Mouse (Mus musculus) hindbrain, embryonic 15.5 days (tissue): ENCODE data around the gene Apol8. TPM values are rescaled to one million over a fixed set of nuclear protein-coding genes. Genes with fewer than 3 reads are reported as not detected.

Source experiments
- ATAC-seq: fragments of 200-750 bp; cut with Nextera tagmentation; 2 replicates; pipeline ENCODE4 v1.8.0; 2017; ENCODE audit warnings: low read depth, moderate number of reproducible peaks, moderate TSS enrichment; ENCODE audit not compliant: low FRiP score
- H3K27ac ChIP-seq: fragments of 300-500 bp; sonication (generic); replicated peaks from 2 replicates; pipeline ENCODE4 v1.5.1; 2015; ENCODE audit warnings: mild to moderate bottlenecking, inconsistent platforms
- H3K27me3 ChIP-seq: fragments of 300-500 bp; sonication (generic); 2 replicates; pipeline ENCODE4 v1.6.1; 2015; ENCODE audit warnings: control low read depth, inconsistent platforms
- H3K36me3 ChIP-seq: fragments of 300-500 bp; sonication (generic); 2 replicates; pipeline ENCODE4 v1.6.1; 2015; ENCODE audit warnings: control low read depth, inconsistent platforms
- H3K4me1 ChIP-seq: fragments of 300-500 bp; sonication (generic); replicated peaks from 2 replicates; pipeline ENCODE4 v1.6.1; 2015; ENCODE audit warnings: control low read depth, inconsistent platforms
- H3K4me2 ChIP-seq: fragments of 300-500 bp; sonication (generic); 2 replicates; pipeline ENCODE4 v1.6.1; 2015; ENCODE audit warnings: moderate library complexity, mild to moderate bottlenecking, inconsistent platforms
- H3K4me3 ChIP-seq: fragments of 300-500 bp; sonication (generic); 2 replicates; pipeline ENCODE4 v1.5.1; 2015; ENCODE audit warnings: mild to moderate bottlenecking, inconsistent platforms
- H3K9ac ChIP-seq: fragments of 300-500 bp; sonication (generic); 2 replicates; pipeline ENCODE4 v1.6.1; 2015; ENCODE audit warnings: inconsistent platforms
- H3K9me3 ChIP-seq: fragments of 300-500 bp; sonication (generic); 2 replicates; pipeline ENCODE4 v1.6.1; 2016; ENCODE audit warnings: control low read depth, inconsistent platforms
- WGBS: fragments of 180-500 bp; shearing (Covaris S2); methylation state at CpG from one replicate; pipeline ENCODE4 v1.1.7; 2015; 5-methylcytosine and 5-hydroxymethylcytosine counted together
- polyA plus RNA-seq: library from polyadenylated mRNA; unstranded; fragments of >200 nt; fragmentation: Nextera tagmentation; extraction: Ambion mirVana; gene quantifications from 2 replicates; pipeline ENCODE4 v1.2.1, GENCODE M21; 2015

Gene Apol8
- polyA plus RNA-seq, 1 experiment from 2014 or later: 0.25 TPM

DNA sequence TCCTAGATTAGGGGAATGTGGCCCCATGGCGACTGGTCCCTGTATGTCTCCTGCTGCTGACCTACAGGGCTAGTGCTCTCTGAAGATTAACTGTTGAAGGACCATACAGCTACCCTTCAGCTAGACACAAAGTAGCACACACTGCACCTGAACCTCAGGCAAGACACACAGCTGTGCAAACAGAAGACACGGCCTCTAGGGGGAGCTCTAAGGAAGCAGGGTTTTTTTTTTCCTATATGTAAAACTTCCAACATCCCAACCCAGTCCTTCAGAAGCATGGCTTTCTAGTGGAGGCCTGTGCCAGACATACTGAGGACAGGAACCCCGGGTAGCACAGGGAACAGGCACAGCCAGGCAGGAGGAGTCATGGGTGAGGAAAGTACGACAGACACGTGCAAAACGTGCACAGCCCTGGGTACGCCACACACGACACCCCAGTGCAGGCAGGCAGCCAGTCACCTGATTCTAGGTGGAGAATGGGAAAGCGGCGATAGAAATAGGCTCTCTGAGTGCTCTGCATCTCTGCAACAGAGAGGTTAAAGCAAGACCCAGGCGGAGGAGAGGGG lies 25.7 kb upstream of the Apol8 start:
- 90% methylated on average over 11 of the region's 11 CpGs for WGBS
- no peak overlapping the region for H3K9ac ChIP-seq
- no peak overlapping the region for H3K4me3 ChIP-seq
- peaks cover 53% of the 10 kb centered on the region for H3K36me3 ChIP-seq
- no peak for ATAC-seq
- H3K27me3 ChIP-seq: no peaks in the 10 kb centered on the region
- H3K9me3 ChIP-seq: no peaks in the 10 kb centered on the region
- no peaks in the 10 kb centered on the region for H3K4me1 ChIP-seq
- no peak overlapping the region for H3K4me2 ChIP-seq
- H3K27ac ChIP-seq: no peak overlapping the region

- Histone ChIP-seq H3K4me3 (no peak overlapping the region), H3K9me3 (no peaks in the 10 kb centered on the region), H3K27me3 (no peaks in the 10 kb centered on the region), H3K36me3 (peaks cover 61% of the 10 kb centered on the region), H3K9ac (no peak overlapping the region), H3K27ac (no peak overlapping the region), H3K4me1 (no peaks in the 10 kb centered on the region), H3K4me2 (no peak overlapping the region)
- ATAC-seq: no peak
- 69% methylated on average over 20 of the region's 20 CpGs for WGBS
These were observed 18.6 kb upstream of the Apol8 start for GRCm38 (mm10) chr15:77775186-77775963.

- Histone ChIP-seq H3K27ac (no peak overlapping the region), H3K4me1 (no peaks in the 10 kb centered on the region), H3K4me3 (no peak overlapping the region), H3K27me3 (no peaks in the 10 kb centered on the region), H3K36me3 (peaks cover 68% of the 10 kb centered on the region), H3K9me3 (no peaks in the 10 kb centered on the region), H3K9ac (no peak overlapping the region), H3K4me2 (no peak overlapping the region)
- 96% methylated on average over 10 of the region's 10 CpGs for WGBS
- ATAC-seq: no peak
These were observed 17.5 kb upstream of the Apol8 start for GRCm38 (mm10) chr15:77774303-77774702.

DNA sequence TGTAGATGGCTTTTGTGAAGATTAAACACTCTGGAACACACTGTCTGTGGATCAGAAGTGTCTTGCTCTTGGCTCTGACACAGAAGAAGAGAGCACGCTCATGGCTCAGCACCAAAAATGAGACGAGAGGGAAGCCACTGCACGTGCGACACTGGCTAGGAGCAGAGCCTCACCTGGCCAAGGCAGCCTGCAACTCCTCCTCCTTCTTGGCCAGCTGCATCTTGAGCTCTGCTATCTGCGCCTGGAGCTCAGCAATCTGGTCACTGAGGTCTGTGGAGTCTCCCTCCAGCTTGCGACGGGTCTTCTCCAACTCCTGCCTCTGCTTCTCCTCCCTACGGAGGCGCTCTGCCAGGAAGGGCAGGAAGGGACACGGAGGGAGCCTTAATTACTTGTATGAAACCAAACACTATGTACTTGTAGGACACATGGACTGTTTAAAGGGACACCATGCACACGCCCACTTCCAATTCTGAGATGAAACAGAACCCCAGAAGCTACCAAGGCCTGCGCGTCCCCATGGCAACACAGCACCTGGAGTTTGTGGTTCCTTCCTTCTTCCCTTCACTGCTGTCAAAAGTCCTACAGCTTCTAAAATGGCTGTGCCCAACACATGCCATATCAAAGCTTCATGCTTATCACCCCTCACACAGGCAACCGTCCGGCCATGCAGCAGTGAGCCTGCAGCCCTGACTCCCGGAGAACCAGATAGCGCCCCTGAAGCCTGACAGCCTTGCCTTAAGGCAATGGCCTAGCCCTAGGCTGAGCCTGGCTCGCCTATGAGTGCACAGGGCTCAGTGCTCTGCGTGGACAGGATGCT lies 16.5 kb upstream of the Apol8 start:
- H3K27me3 ChIP-seq: no peaks in the 10 kb centered on the region
- peaks cover 78% of the 10 kb centered on the region for H3K36me3 ChIP-seq
- no peaks in the 10 kb centered on the region for H3K4me1 ChIP-seq
- 97% methylated on average over 19 of the region's 19 CpGs for WGBS
- no peak overlapping the region for H3K4me3 ChIP-seq
- no peak overlapping the region for H3K9ac ChIP-seq
- no peak overlapping the region for H3K27ac ChIP-seq
- ATAC-seq: no peak
- no peaks in the 10 kb centered on the region for H3K9me3 ChIP-seq
- H3K4me2 ChIP-seq: no peak overlapping the region

DNA sequence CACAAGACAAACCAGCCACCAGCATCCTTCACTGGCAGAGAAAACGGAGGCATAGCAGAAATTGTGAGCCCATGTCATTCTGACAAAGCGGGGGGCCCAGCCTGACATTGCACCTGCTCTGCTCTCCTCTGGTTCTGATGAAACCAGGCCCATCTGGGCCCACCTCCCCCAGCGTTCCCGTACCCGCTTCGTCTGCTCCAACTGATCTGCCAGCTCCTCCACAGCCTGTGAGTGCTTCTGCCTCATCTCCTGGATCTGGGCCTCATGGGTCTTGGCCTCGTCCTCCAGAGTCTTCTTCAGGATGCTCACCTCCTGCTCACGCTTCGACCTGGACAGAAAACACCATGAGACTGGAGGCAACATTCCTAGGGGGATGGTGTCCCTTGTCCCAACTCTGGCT lies 14.1 kb upstream of the Apol8 start:
- WGBS: 98% methylated on average over 9 of the region's 9 CpGs
- Histone ChIP-seq H3K4me1 (no peaks in the 10 kb centered on the region), H3K9ac (no peak overlapping the region), H3K36me3 (peaks cover 86% of the 10 kb centered on the region), H3K27ac (no peak overlapping the region), H3K4me3 (no peak overlapping the region), H3K27me3 (no peaks in the 10 kb centered on the region), H3K9me3 (no peaks in the 10 kb centered on the region), H3K4me2 (no peak overlapping the region)
- no peak for ATAC-seq

DNA sequence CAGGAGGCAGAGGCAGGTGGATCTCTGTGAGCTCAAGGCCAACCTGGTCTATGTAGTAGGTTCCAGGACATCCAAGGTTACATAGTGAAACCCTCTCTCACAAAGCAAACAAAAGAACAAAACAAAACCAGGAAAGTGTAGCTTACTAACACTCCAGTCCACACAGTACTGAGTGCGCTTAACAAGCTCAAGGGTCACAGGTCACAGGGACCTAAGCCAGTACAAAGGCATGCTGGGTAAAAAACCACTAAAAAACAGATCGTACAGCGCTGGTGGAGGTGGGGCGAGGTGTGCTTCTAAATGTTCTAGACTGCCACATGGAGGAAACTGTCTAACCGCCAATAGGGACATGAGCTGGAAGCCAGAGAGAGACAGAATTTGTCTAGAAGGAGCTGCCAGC lies 13.5 kb upstream of the Apol8 start:
- no peak for ATAC-seq
- Histone ChIP-seq H3K9ac (no peak overlapping the region), H3K9me3 (no peaks in the 10 kb centered on the region), H3K27me3 (no peaks in the 10 kb centered on the region), H3K4me2 (no peak overlapping the region), H3K4me1 (no peaks in the 10 kb centered on the region), H3K27ac (no peak overlapping the region), H3K4me3 (no peak overlapping the region), H3K36me3 (peaks cover 89% of the 10 kb centered on the region)
- WGBS: 95% methylated on average over 5 of the region's 5 CpGs

- Histone ChIP-seq H3K4me3 (no peak overlapping the region), H3K27me3 (no peaks in the 10 kb centered on the region), H3K9me3 (no peaks in the 10 kb centered on the region), H3K36me3 (peaks cover 92% of the 10 kb centered on the region), H3K4me1 (no peaks in the 10 kb centered on the region), H3K4me2 (no peak overlapping the region), H3K9ac (no peak overlapping the region), H3K27ac (no peak overlapping the region)
- 94% methylated on average over 11 of the region's 11 CpGs for WGBS
- ATAC-seq: no peak
These were observed 10.2 kb upstream of the Apol8 start for GRCm38 (mm10) chr15:77766981-77767380.

DNA sequence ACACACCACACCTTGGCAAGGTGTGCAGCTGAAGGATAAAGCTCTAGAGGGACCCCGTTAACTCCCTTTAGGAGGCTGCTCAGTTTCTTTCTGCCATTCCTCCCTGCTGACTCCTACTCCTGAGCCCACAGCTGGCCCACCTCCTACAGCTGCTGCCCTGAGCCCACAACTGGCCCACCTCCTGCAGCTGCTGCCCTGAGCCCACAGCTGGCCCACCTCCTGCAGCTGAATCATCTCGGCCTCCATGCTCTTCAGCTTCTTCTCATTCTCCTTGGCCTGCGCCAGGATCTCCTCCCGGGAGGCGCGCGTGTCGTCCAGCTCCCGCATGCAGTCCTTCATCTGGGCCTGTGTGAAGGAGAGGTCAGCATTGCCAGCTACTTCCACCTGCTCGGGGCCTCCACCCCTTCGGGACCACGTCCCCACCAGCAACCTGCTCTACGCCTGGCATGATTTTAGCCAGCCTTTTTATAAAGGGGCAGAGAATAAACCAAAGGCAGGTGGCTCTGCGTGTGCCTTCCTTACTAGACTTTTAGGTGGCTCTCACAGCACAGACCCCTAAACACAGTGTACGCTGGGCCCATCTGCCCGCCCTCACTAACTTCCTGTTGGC lies 8.8 kb upstream of the Apol8 start:
- 92% methylated on average over 16 of the region's 16 CpGs for WGBS
- Histone ChIP-seq H3K4me1 (no peaks in the 10 kb centered on the region), H3K4me2 (no peak overlapping the region), H3K36me3 (peaks cover 84% of the 10 kb centered on the region), H3K9ac (no peak overlapping the region), H3K27ac (no peak overlapping the region), H3K9me3 (no peaks in the 10 kb centered on the region), H3K27me3 (no peaks in the 10 kb centered on the region), H3K4me3 (no peak overlapping the region)
- no peak for ATAC-seq

DNA sequence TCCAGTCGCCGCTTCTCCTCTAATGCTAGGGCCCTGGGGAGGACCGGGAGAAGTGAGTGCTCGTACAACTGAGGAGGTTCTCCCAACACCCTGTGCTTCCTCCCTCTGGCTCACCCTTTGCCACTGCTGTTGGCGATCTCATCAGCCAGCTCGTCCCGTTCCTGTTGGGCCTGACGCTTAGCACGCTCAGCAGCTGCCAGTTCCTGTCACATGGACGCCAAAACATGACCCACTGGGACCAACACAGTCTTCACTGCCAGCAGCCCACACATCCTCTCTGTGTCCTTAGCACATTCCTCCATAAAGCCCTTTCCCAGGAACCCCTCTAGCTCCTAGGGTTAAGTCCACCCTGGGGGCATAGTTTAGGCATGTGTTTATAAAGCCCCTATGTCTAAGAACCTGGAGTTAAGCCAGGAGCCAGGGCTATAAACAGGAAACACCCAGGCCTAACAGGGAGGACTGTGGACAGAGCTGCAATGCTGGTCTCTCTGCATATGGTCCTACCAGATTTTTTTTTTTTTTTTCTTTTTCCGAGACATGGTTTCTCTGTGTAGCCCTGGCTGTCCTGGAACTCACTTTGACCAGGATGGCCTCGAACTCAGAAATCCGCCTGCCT lies 7.7 kb upstream of the Apol8 start:
- H3K27me3 ChIP-seq: no peaks in the 10 kb centered on the region
- H3K9me3 ChIP-seq: no peaks in the 10 kb centered on the region
- ATAC-seq: no peak
- no peak overlapping the region for H3K4me3 ChIP-seq
- WGBS: 76% methylated on average over 13 of the region's 13 CpGs
- no peaks in the 10 kb centered on the region for H3K4me1 ChIP-seq
- H3K9ac ChIP-seq: no peak overlapping the region
- H3K36me3 ChIP-seq: peaks cover 76% of the 10 kb centered on the region
- H3K27ac ChIP-seq: no peak overlapping the region
- H3K4me2 ChIP-seq: no peak overlapping the region

- peaks cover 68% of the 10 kb centered on the region for H3K36me3 ChIP-seq
- ATAC-seq: no peak
- 90% methylated on average over 11 of the region's 11 CpGs for WGBS
These were observed 6.9 kb upstream of the Apol8 start for GRCm38 (mm10) chr15:77763702-77764101.

DNA sequence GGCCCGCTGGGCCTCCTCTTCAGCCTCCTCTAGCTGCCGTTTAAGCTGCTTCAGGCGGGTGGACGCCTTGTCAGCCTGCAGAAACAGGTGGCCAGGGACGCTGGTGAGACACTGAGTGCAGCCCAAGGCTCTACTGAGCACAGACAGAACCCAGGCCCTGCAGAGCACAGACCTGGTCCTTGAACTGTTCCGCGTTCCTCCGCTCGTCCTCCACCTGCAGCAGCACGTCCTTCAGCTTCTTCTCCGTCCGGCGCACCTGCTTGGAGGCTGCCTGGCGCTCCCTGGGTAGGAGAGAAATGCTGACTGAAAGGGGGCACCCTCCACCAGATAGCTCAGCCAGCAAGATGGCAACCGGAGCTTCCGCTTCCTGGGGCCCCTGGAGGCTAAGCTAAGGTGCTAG lies 6.2 kb upstream of the Apol8 start:
- Histone ChIP-seq H3K27me3 (no peaks in the 10 kb centered on the region), H3K4me2 (no peak overlapping the region), H3K36me3 (peaks cover 61% of the 10 kb centered on the region), H3K27ac (no peak overlapping the region), H3K9ac (no peak overlapping the region), H3K4me3 (no peak overlapping the region), H3K4me1 (no peaks in the 10 kb centered on the region), H3K9me3 (no peaks in the 10 kb centered on the region)
- ATAC-seq: no peak
- 93% methylated on average over 16 of the region's 16 CpGs for WGBS

More at GRCm38 (mm10) chr15:77763702-77764101, 6.9 kb upstream of the Apol8 start:
- no peak overlapping the region for H3K4me2 ChIP-seq
- no peaks in the 10 kb centered on the region for H3K27me3 ChIP-seq
- H3K4me1 ChIP-seq: no peaks in the 10 kb centered on the region
- H3K27ac ChIP-seq: no peak overlapping the region
- H3K9ac ChIP-seq: no peak overlapping the region
- no peak overlapping the region for H3K4me3 ChIP-seq
- no peaks in the 10 kb centered on the region for H3K9me3 ChIP-seq
